Mouse (Mus musculus) bone marrow, adult 2 months (tissue): ENCODE data around the gene Brsk2.
"Not testable (repeated sequence)": the region's sequence is repeated elsewhere in the genome, so short reads cannot be mapped to it uniquely, and the experiment has no call there.

Source experiments
- CTCF ChIP-seq: fragments of 200-500 bp; IDR thresholded peaks from 2 replicates; pipeline ENCODE4 v1.5.1; 2011; ENCODE audit warnings: low read length, control low read depth; ENCODE audit not compliant: control insufficient read depth, insufficient read depth
- POLR2A ChIP-seq: fragments of 200-500 bp; IDR thresholded peaks from 2 replicates; pipeline ENCODE4 v1.6.1; 2011; ENCODE audit warnings: low read depth, mild to moderate bottlenecking, control low read depth, low read length, borderline replicate concordance; ENCODE audit not compliant: control insufficient read depth

DNA sequence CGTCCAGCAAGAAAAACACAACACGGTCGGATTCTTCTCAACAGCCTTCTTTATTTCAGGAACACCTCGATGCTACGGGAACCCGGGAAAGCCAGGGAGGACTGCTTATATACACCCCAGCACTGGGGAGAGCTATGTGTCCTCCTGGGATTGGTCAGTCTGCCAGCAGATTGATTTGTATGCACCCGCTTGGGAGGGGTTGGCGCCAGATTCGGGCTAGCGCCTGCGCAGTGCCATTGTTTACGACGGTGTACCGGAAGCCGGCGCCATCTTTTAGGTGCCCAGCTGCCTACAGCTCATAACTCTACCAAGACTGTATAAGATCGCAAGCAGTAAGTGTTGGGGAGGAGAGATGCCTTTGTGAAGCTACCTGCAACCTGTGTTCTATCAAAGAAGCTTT is 25.4 kb upstream of the Brsk2 start:
- not testable (repeated sequence) for TF ChIP-seq POLR2A, CTCF
